ENCODE assay signal across 22 mouse cellular contexts in genomic region chr19:29485257-29485948, GRCm38 (mm10). TPM values are rescaled to one million over a fixed set of nuclear protein-coding genes. Genes with fewer than 3 reads are reported as not detected.
DNase-seq lines count a peak whose midpoint lies in the region; ATAC-seq and TF ChIP-seq lines count a peak whose summit lies in the region.
"Had no signal": no experiment of that assay in that cellular context is flagged by ENCODE, and none has a peak within 500 bp of the region (broad histone marks: within the 10 kb centered on the region; RNA-seq: fewer than 3 reads in every experiment).

No protein-coding gene starts in this region.

- no peaks in the 10 kb centered on the region for H3K9me3 ChIP-seq in liver, embryonic 16.5 days (replicated peaks; ENCODE audit: control insufficient read depth, low read length)
- no peaks in the 10 kb centered on the region for H3K9me3 ChIP-seq in liver, embryonic 12.5 days (replicated peaks)
- H3K9me3 ChIP-seq: hindbrain, embryonic 10.5 days; limb, embryonic 15.5 days; megakaryocyte, embryonic 14.5 days; midbrain, embryonic 13.5 days had no signal

- TF ChIP-seq POLR2A in bone marrow macrophage, adult 2 months (IDR thresholded peaks at IDR 0.05; ENCODE audit: borderline replicate concordance, low read depth, low read length): no peak

- H3K27me3 ChIP-seq in liver, embryonic 16.5 days (ENCODE audit: control insufficient read depth, insufficient read depth, low read depth, low read length): no peaks in the 10 kb centered on the region
- no peaks in the 10 kb centered on the region for H3K27me3 ChIP-seq in liver, embryonic 12.5 days (replicated peaks)
- H3K27me3 ChIP-seq: limb, embryonic 15.5 days; megakaryocyte, embryonic 14.5 days; midbrain, embryonic 13.5 days had no signal

- WGBS in liver, embryonic 16.5 days (ENCODE audit: insufficient replicate concordance): 63% methylated on average over 3 of the region's 3 CpGs
- 80% methylated on average over 3 of the region's 3 CpGs for WGBS in liver, embryonic 12.5 days (ENCODE audit: insufficient replicate concordance)

- peaks cover 13% of the 10 kb centered on the region for H3K4me1 ChIP-seq in liver, embryonic 16.5 days (ENCODE audit: control insufficient read depth, low read depth, low read length)
- H3K4me1 ChIP-seq in liver, embryonic 12.5 days: peaks cover 40% of the 10 kb centered on the region
- peaks cover 67% of the 10 kb centered on the region for H3K4me1 ChIP-seq in bone marrow macrophage, adult 2 months (ENCODE audit: control insufficient read depth, insufficient read depth, low read length)
- H3K4me1 ChIP-seq: limb, embryonic 15.5 days had no signal

- H3K4me3 ChIP-seq in liver, embryonic 16.5 days (ENCODE audit: low read depth, low read length): no peak overlapping the region
- H3K4me3 ChIP-seq in liver, embryonic 12.5 days: no peak overlapping the region
- H3K4me3 ChIP-seq in bone marrow macrophage, adult 2 months (ENCODE audit: insufficient read depth, low read length): no peak overlapping the region
- H3K4me3 ChIP-seq: hindbrain, embryonic 10.5 days; limb, embryonic 15.5 days; megakaryocyte, embryonic 14.5 days; midbrain, embryonic 13.5 days had no signal

- H3K4me2 ChIP-seq in liver, embryonic 16.5 days (ENCODE audit: low read depth, low read length): no peak overlapping the region
- no peak overlapping the region for H3K4me2 ChIP-seq in liver, embryonic 12.5 days
- H3K4me2 ChIP-seq: limb, embryonic 15.5 days; midbrain, embryonic 13.5 days had no signal

- TF ChIP-seq CTCF in bone marrow macrophage, adult 2 months (IDR thresholded peaks at IDR 0.05; ENCODE audit: low read depth, low read length): no peak

- H3K36me3 ChIP-seq in liver, embryonic 16.5 days (ENCODE audit: control insufficient read depth, insufficient read depth): no peaks in the 10 kb centered on the region
- no peaks in the 10 kb centered on the region for H3K36me3 ChIP-seq in liver, embryonic 12.5 days
- H3K36me3 ChIP-seq: hindbrain, embryonic 10.5 days; limb, embryonic 15.5 days; midbrain, embryonic 13.5 days had no signal

- ATAC-seq in frontal cortex, adult (ENCODE audit: low TSS enrichment): peak; percentile 75
- ATAC-seq in liver, embryonic 16.5 days (ENCODE audit: low read depth): no peak
- ATAC-seq in liver, embryonic 12.5 days: no peak
- ATAC-seq: forebrain, embryonic 16.5 days; hindbrain, postnatal 0 days; midbrain, embryonic 13.5 days had no signal

- 0 out of 2 replicates have a peak overlapping the region, but pooled peaks have one; percentile 24 for H3K27ac ChIP-seq in liver, embryonic 16.5 days (ENCODE audit: low read length)
- H3K27ac ChIP-seq in liver, embryonic 12.5 days: no peak overlapping the region
- H3K27ac ChIP-seq in bone marrow macrophage, adult 2 months (ENCODE audit: insufficient read depth, low read depth, low read length): peak overlapping the region; percentile 99
- H3K27ac ChIP-seq: hindbrain, embryonic 10.5 days; hindbrain, postnatal 0 days; kidney, postnatal 0 days; limb, embryonic 15.5 days; midbrain, embryonic 13.5 days had no signal

- no peak overlapping the region for H3K9ac ChIP-seq in liver, embryonic 16.5 days (ENCODE audit: low read depth, low read length)
- no peak overlapping the region for H3K9ac ChIP-seq in liver, embryonic 12.5 days
- H3K9ac ChIP-seq: limb, embryonic 15.5 days; midbrain, embryonic 13.5 days had no signal

- no peak for DNase-seq in frontal cortex, postnatal 36 days (ENCODE audit: low spot score in 2 of 2)
- peak; percentile 34 for DNase-seq in telencephalon, adult 2 months (ENCODE audit: low read depth, low spot score)
- DNase-seq in yolk sac, embryonic 10.5 days (ENCODE audit: low spot score): no peak
- DNase-seq: adrenal gland, adult 2 months; cerebellum, adult 2 months; kidney, adult 18-20 months; layer of hippocampus, adult 9-11 months; left cerebral cortex, postnatal 4 days; lung, adult 18-20 months; lung, postnatal 14 days; thymus, postnatal 14 days had no signal

RNA-seq across cellular contexts. Expression of gene Ric1, which starts 36.7 kb away (rescaled TPM):
- polyA plus RNA-seq in liver, embryonic 16.5 days (2015; fragmentation: Nextera tagmentation; extraction: Ambion mirVana): 3.2 and 3.6 TPM in 2 replicates
- polyA plus RNA-seq in liver, embryonic 12.5 days (2016; fragmentation: Nextera tagmentation; extraction: Ambion mirVana): 4.9 and 5.8 TPM in 2 replicates
- 22.5 and 23.1 TPM in 2 replicates for polyA plus RNA-seq in bone marrow macrophage, adult 2 months (2012; ENCODE audit: insufficient read depth, insufficient read length, missing spikeins)
